Mouse (Mus musculus): ENCODE results near the gene Kctd15.
A peak's percentile ranks its signal among the peaks of the same experiment; 100 is the strongest.

Gene Kctd15

GRCm38 (mm10) chr7:34663145-34663544 is 6.6 kb upstream of the Kctd15 start:
- no peak for DNase-seq (ENCODE audit: low spot score)

- no peak for DNase-seq (ENCODE audit: low spot score)
These were observed 5.7 kb upstream of the Kctd15 start for GRCm38 (mm10) chr7:34662227-34662626.

GRCm38 (mm10) chr7:34659386-34660085 is 3.0 kb upstream of the Kctd15 start:
- no peak for DNase-seq (ENCODE audit: low spot score)

- peak; percentile 84 for DNase-seq (ENCODE audit: low spot score)
These were observed 1.3 kb downstream of the Kctd15 start for GRCm38 (mm10) chr7:34655086-34655839.

- DNase-seq (ENCODE audit: low spot score): no peak
These were observed 2.0 kb downstream of the Kctd15 start for GRCm38 (mm10) chr7:34654441-34655085.

- DNase-seq (ENCODE audit: low spot score): no peak
These were observed 2.6 kb downstream of the Kctd15 start for GRCm38 (mm10) chr7:34653731-34654440.

- DNase-seq (ENCODE audit: low spot score): no peak
These were observed 3.6 kb downstream of the Kctd15 start for GRCm38 (mm10) chr7:34652751-34653502.

- DNase-seq (ENCODE audit: low spot score): no peak
These were observed 5.2 kb downstream of the Kctd15 start for GRCm38 (mm10) chr7:34651381-34651780.

GRCm38 (mm10) chr7:34647052-34647451 is 9.5 kb downstream of the Kctd15 start:
- DNase-seq (ENCODE audit: low spot score): peak; percentile 47

GRCm38 (mm10) chr7:34646144-34646795 is 10.3 kb downstream of the Kctd15 start:
- DNase-seq (ENCODE audit: low spot score): no peak

GRCm38 (mm10) chr7:34645623-34646022 is 10.9 kb downstream of the Kctd15 start:
- DNase-seq (ENCODE audit: low spot score): no peak

GRCm38 (mm10) chr7:34644591-34644990 is 11.9 kb downstream of the Kctd15 start:
- DNase-seq (ENCODE audit: low spot score): no peak

- DNase-seq (ENCODE audit: low spot score): no peak
These were observed 13.2 kb downstream of the Kctd15 start for GRCm38 (mm10) chr7:34643329-34643728.

- no peak for DNase-seq (ENCODE audit: low spot score)
These were observed 14.6 kb downstream of the Kctd15 start for GRCm38 (mm10) chr7:34641968-34642367.

GRCm38 (mm10) chr7:34639798-34640197 is 16.7 kb downstream of the Kctd15 start:
- no peak for DNase-seq (ENCODE audit: low spot score)

GRCm38 (mm10) chr7:34636661-34637060 is 19.9 kb downstream of the Kctd15 start:
- no peak for DNase-seq (ENCODE audit: low spot score)

- DNase-seq (ENCODE audit: low spot score): no peak
These were observed 23.4 kb downstream of the Kctd15 start for GRCm38 (mm10) chr7:34632966-34633742.

GRCm38 (mm10) chr7:34630211-34631085 is 26.1 kb downstream of the Kctd15 start:
- DNase-seq (ENCODE audit: low spot score): peak; percentile 49

- DNase-seq (ENCODE audit: low spot score): no peak
These were observed 26.8 kb downstream of the Kctd15 start for GRCm38 (mm10) chr7:34629702-34630210.

All from urinary bladder, postnatal 10 days (tissue).